Mouse (Mus musculus) ovary, adult 2 months (tissue): ENCODE measurements around the gene Med29. TPM values are rescaled to one million over a fixed set of nuclear protein-coding genes. Genes with fewer than 3 reads are reported as not detected.

Source experiments
- polyA plus RNA-seq: library from polyadenylated mRNA; depleted of rRNA; stranded (reverse); fragments of >200 nt; gene quantifications from 2 replicates; pipeline ENCODE4 v1.2.3, GENCODE M21; 2012; rRNA removed

Med29 gene
- polyA plus RNA-seq = 93.8 and 104 TPM in 2 replicates

GRCm38 (mm10) chr7:28392429-28393271 lies at the start of gene Med29, which contains the start of gene Paf1:
Gene Med29 (minus strand): TSS chr7:28392708.
Gene Paf1 (plus strand): TSS chr7:28392951.

GRCm38 (mm10) chr7:28436932-28437570 lies 44.5 kb upstream of the Med29 start, which contains the start of gene Gmfg:
Gene Gmfg (plus strand): TSS chr7:28437447.

DNA sequence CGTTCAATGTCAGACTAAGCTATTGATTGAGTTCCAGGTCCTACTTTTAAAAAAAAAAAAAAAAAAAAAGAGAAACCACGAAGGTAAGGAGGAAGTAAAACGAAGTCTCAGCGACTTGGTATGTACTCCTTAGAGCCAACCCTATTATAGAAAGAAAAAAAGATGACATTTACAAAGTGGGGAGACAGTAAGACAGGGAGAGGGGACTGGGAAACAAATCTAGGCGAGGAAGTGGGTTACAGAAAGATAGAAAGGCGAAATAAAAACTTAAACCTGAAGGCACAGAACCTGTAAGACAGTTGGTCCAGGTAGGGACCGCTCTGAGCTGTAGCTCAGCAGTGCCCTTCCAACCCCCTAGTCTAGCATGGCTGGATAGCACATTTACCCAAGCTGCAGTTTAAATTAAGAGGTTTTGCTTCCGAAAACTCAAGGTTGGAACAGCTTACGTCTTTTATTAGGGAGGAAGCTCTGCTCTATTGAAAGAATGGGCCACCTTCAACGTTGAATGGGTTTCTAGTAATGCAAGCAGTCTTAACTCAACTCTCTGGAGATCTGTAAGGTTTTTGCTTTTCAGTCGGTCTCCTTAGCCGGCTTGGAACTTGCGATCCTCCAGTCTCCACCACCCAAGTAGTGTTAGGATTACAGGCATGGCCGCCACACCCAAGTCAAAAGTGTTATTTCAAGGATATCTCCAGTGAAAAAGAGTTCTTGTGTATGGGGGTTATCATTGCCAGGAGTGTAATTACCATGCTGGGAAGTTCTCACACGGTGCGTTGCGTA lies 12.1 kb downstream of the Med29 start, which contains the start of gene Zfp36:
Zfp36 (minus strand) TSS at position 17 of the 780 bp plus-strand sequence.

DNA sequence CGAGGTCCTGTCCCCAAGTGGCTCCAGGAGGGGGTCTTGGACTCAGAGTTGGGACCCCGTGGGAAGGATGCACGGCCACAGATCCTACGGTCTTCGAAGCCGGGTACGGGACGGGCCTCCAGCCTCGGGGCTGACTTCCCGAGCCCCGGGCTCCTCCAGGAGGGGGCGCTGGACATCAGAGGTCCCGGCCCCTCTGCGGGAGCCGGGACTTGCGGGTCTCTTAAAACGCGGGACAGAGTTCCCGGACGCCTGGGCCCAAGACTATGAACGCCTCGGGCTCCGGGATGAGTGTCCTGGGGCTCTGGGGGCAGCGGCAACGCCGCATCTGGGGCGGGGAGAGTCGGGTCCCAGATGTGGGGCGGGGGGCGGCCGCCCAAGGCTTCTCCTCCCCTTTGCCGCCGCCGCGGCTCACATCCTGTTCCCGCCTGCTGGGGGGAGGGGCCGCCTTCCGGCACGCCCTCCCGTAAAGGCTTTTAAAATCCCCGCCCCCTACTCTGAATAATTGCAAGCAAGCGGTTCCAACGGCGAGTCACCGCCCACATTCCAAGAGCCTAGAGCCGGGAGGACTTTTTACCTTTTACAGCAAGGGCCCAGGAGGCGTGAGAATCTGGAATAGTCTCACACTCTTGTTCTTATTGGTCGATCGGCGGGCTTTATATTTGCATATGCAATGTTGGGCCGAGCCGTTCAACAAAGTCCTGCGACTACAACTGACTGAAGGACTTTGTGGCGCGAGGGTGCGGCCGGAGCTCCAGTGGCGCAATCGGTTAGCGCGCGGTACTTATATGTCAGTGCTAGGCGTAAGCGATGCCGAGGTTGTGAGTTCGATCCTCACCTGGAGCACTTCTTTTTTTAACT lies 20.0 kb downstream of the Med29 start, which contains the start of gene Plekhg2:
Plekhg2 (minus strand) TSS at position 349 of the 858 bp plus-strand sequence.

GRCm38 (mm10) chr7:28350155-28350883 lies 42.2 kb downstream of the Med29 start, which contains the start of gene Rps16:
Gene Rps16 (plus strand): TSS chr7:28350652.

GRCm38 (mm10) chr7:28338108-28338998 lies 54.2 kb downstream of the Med29 start, which contains the start of gene Supt5:
Gene Supt5 (minus strand): TSS chr7:28338746.

Other genes with a start within 250 kb of the Med29 start
- 53.6 and 78.1 TPM in 2 replicates for gene Fbl, start 223.0 kb downstream of the Med29 start, polyA plus RNA-seq
- 57.1 and 60.7 TPM in 2 replicates for gene Dyrk1b, start 213.2 kb downstream of the Med29 start, polyA plus RNA-seq
- gene Eid2, start 124.8 kb downstream of the Med29 start, polyA plus RNA-seq = 25.5 and 40.8 TPM in 2 replicates
- 16.8 and 23.9 TPM in 2 replicates for gene Eid2b, start 115.0 kb downstream of the Med29 start, polyA plus RNA-seq
- gene Selenov, start 101.5 kb downstream of the Med29 start, polyA plus RNA-seq = 0.12 and 0.46 TPM in 2 replicates
- 0.38 and 0.45 TPM in 2 replicates for gene Dll3, start 90.5 kb downstream of the Med29 start, polyA plus RNA-seq
- gene Timm50, start 80.6 kb downstream of the Med29 start, polyA plus RNA-seq = 104 and 109 TPM in 2 replicates
- gene Supt5, start 54.0 kb downstream of the Med29 start, polyA plus RNA-seq = 140 and 172 TPM in 2 replicates
- gene Rps16, start 42.1 kb downstream of the Med29 start, polyA plus RNA-seq = 1,842 and 2,300 TPM in 2 replicates
- gene Plekhg2, start 20.1 kb downstream of the Med29 start, polyA plus RNA-seq = 48.3 and 50.7 TPM in 2 replicates
- gene Zfp36, start 12.5 kb downstream of the Med29 start, polyA plus RNA-seq = 50.2 and 54.2 TPM in 2 replicates
- 118 and 195 TPM in 2 replicates for gene Paf1, start 243 bp upstream of the Med29 start, polyA plus RNA-seq
- gene Gmfg, start 44.7 kb upstream of the Med29 start, polyA plus RNA-seq = 2.0 and 2.8 TPM in 2 replicates
- 38.7 and 38.9 TPM in 2 replicates for gene Lrfn1, start 59.3 kb upstream of the Med29 start, polyA plus RNA-seq
- not detected in 2 replicates for gene Ifnl2, start 117.7 kb upstream of the Med29 start, polyA plus RNA-seq
- not detected in 2 replicates for gene Ifnl3, start 130.1 kb upstream of the Med29 start, polyA plus RNA-seq
- 0.73 and 4.9 TPM in 2 replicates for gene Sycn, start 148.2 kb upstream of the Med29 start, polyA plus RNA-seq
- gene Nccrp1, start 154.5 kb upstream of the Med29 start, polyA plus RNA-seq = 0.08 TPM in 1 of 2 replicates, not detected in the other
- gene Samd4b, start 205.4 kb upstream of the Med29 start, polyA plus RNA-seq = 155 and 181 TPM in 2 replicates
- gene Pak4, start 205.5 kb upstream of the Med29 start, polyA plus RNA-seq = 63.5 and 68.3 TPM in 2 replicates
- gene Acp7, start 238.6 kb upstream of the Med29 start, polyA plus RNA-seq = 1.6 and 1.8 TPM in 2 replicates